Mouse (Mus musculus): ENCODE measurements around the gene Mknk2.

DNA sequence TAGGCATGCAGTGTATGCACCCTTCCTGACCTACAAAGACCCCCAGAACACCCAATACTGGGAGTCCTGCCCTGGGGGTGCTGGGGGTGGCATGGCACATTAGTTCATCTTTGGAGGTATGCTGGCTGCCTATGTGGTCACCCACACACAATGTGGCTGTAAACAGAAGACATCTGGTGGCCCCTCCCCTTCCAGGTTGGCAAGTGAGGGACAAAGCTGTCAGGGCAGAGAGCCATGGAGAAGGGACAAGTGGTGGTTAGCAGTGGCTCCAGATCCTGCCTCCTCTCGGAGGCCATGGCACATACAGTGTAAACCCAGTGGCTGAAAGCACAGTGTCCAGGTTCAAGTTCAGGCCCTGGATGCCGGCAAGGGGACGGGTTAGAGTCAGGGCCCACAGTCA lies 8.7 kb upstream of the Mknk2 start:
- TF ChIP-seq POLR2A (IDR thresholded peaks at IDR 0.05; ENCODE audit: borderline replicate concordance, extremely low read depth, insufficient read depth, insufficient read length, poor library complexity, severe bottlenecking), result no peak
- TF ChIP-seq CTCF (IDR thresholded peaks at IDR 0.05; ENCODE audit: borderline replicate concordance, extremely low read depth, insufficient read depth, insufficient read length), result no peak

Measured in brain, embryonic 14.5 days (tissue).